Mouse (Mus musculus) forebrain, embryonic 16.5 days (tissue): ENCODE measurements around the gene Prss36. TPM values are rescaled to one million over a fixed set of nuclear protein-coding genes. Genes with fewer than 3 reads are reported as not detected.

Experiments used
- ATAC-seq: fragments of 200-750 bp; cut with Nextera tagmentation; 2 replicates; pipeline ENCODE4 v1.8.0; 2017; ENCODE audit warnings: mild to moderate bottlenecking, moderate library complexity
- H3K27ac ChIP-seq: fragments of 300-500 bp; sonication (generic); 2 replicates; pipeline ENCODE4 v1.5.1; 2014; ENCODE audit warnings: low read length, control low read depth
- H3K27me3 ChIP-seq: fragments of 300-500 bp; sonication (generic); replicated peaks from 2 replicates; pipeline ENCODE4 v1.6.1; 2014; ENCODE audit warnings: low read length; ENCODE audit not compliant: control insufficient read depth, insufficient read depth
- H3K36me3 ChIP-seq: fragments of 300-500 bp; sonication (generic); 2 replicates; pipeline ENCODE4 v1.6.1; 2014; ENCODE audit not compliant: control insufficient read depth, insufficient read depth
- H3K4me1 ChIP-seq: fragments of 300-500 bp; sonication (generic); replicated peaks from 2 replicates; pipeline ENCODE4 v1.6.1; 2014; ENCODE audit warnings: low read length; ENCODE audit not compliant: control insufficient read depth, insufficient read depth
- H3K4me2 ChIP-seq: fragments of 300-500 bp; sonication (generic); 2 replicates; pipeline ENCODE4 v1.6.1; 2014; ENCODE audit warnings: mild to moderate bottlenecking, low read length, control low read depth
- H3K4me3 ChIP-seq: fragments of 300-500 bp; sonication (generic); replicated peaks from 2 replicates; pipeline ENCODE4 v1.5.1; 2014; ENCODE audit warnings: mild to moderate bottlenecking, low read length, control low read depth
- H3K9ac ChIP-seq: fragments of 300-500 bp; sonication (generic); replicated peaks from 2 replicates; pipeline ENCODE4 v1.6.1; 2014; ENCODE audit warnings: low read depth, low read length, control low read depth
- H3K9me3 ChIP-seq: fragments of 300-500 bp; sonication (generic); 2 replicates; pipeline ENCODE4 v1.6.1; 2016; ENCODE audit warnings: low read length; ENCODE audit not compliant: control insufficient read depth
- WGBS: fragments of 180-500 bp; shearing (Covaris S2); extraction: QIAGEN DNeasy Blood & Tissue Kit; methylation state at CpG from one replicate; pipeline ENCODE4 v1.1.7; 2014; 5-methylcytosine and 5-hydroxymethylcytosine counted together
- polyA plus RNA-seq: library from polyadenylated mRNA; unstranded; fragments of >200 nt; fragmentation: Nextera tagmentation; extraction: Ambion mirVana; gene quantifications from 2 replicates; pipeline ENCODE4 v1.2.1, GENCODE M21; 2015

Prss36 gene
- polyA plus RNA-seq, 1 experiment from 2014 or later = 13.2 TPM

- Histone ChIP-seq H3K9ac (peak overlapping the region; percentile 81), H3K4me2 (peak overlapping the region; percentile 90), H3K4me3 (peak overlapping the region; percentile 89), H3K36me3 (peaks cover 25% of the 10 kb centered on the region), H3K9me3 (no peaks in the 10 kb centered on the region), H3K27me3 (no peaks in the 10 kb centered on the region), H3K27ac (no peak overlapping the region), H3K4me1 (peaks cover 8% of the 10 kb centered on the region)
- ATAC-seq = no peak
- 23% methylated on average over 4 of the region's 4 CpGs for WGBS
Measured at GRCm38 (mm10) chr7:127912938-127913337, 33.6 kb downstream of the Prss36 start.

GRCm38 (mm10) chr7:127912190-127912871 is 34.2 kb downstream of the Prss36 start, which contains the start of gene Kat8:
TSS of gene Kat8 (plus strand) at chr7:127912516.
- Histone ChIP-seq H3K27me3 (no peaks in the 10 kb centered on the region), H3K9me3 (no peaks in the 10 kb centered on the region), H3K4me1 (peaks cover 8% of the 10 kb centered on the region), H3K4me3 (peak within 1 kb of the TSS; percentile 89), H3K9ac (peak within 1 kb of the TSS; percentile 81), H3K36me3 (peaks cover 27% of the 10 kb centered on the region), H3K4me2 (peak within 1 kb of the TSS; percentile 90), H3K27ac (peak within 1 kb of the TSS; percentile 86)
- peak; percentile 98 for ATAC-seq
- WGBS = 1% methylated on average over 40 of the region's 40 CpGs

- WGBS = 89% methylated on average over 4 of the region's 4 CpGs
Measured at GRCm38 (mm10) chr7:127908656-127909055, 37.9 kb downstream of the Prss36 start.

DNA sequence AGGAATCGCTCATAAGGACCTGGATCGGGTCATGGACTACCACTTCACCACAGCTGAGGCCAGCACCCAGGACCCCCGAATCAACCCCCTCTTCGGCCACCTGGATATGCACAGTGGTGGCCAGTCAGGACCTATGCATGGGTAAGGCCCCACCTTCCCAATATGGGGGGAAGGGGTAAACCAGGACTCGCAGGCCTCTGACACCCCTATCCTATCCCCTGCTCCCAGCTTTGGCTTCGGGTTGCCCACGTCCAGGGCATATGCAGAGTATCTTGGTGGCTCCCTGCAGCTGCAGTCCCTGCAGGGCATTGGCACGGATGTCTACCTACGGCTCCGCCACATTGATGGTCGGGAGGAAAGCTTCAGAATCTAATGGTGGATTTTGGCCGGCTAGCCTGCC is 38.6 kb downstream of the Prss36 start:
- 98% methylated on average over 12 of the region's 12 CpGs for whole genome bisulfite sequencing

More at GRCm38 (mm10) chr7:127908656-127909055, 37.9 kb downstream of the Prss36 start:
- H3K36me3 ChIP-seq = peaks cover 18% of the 10 kb centered on the region
- H3K27me3 ChIP-seq = no peaks in the 10 kb centered on the region
- no peak overlapping the region for H3K4me2 ChIP-seq
- H3K9ac ChIP-seq = no peak overlapping the region
- ATAC-seq = no peak
- no peaks in the 10 kb centered on the region for H3K9me3 ChIP-seq
- H3K4me3 ChIP-seq = no peak overlapping the region
- H3K4me1 ChIP-seq = peaks cover 18% of the 10 kb centered on the region
- no peak overlapping the region for H3K27ac ChIP-seq

GRCm38 (mm10) chr7:127903971-127904796 is 42.3 kb downstream of the Prss36 start, which contains the start of gene Bckdk:
TSS of gene Bckdk (plus strand) at chr7:127904082.
- ATAC-seq = peak; percentile 95
- Histone ChIP-seq H3K9me3 (no peaks in the 10 kb centered on the region), H3K36me3 (peaks cover 15% of the 10 kb centered on the region), H3K4me3 (peak within 1 kb of the TSS; percentile 89), H3K9ac (peak within 1 kb of the TSS; percentile 80), H3K27ac (peak within 1 kb of the TSS; percentile 84), H3K4me2 (peak within 1 kb of the TSS; percentile 72), H3K4me1 (peaks cover 11% of the 10 kb centered on the region), H3K27me3 (no peaks in the 10 kb centered on the region; the same call in 1 of the 2 replicates)
- WGBS = 8% methylated on average over 38 of the region's 38 CpGs

More for the DNA sequence above, 38.6 kb downstream of the Prss36 start:
- Histone ChIP-seq H3K4me3 (no peak overlapping the region), H3K4me1 (peaks cover 13% of the 10 kb centered on the region), H3K27ac (no peak overlapping the region), H3K9me3 (no peaks in the 10 kb centered on the region), H3K4me2 (no peak overlapping the region), H3K36me3 (peaks cover 18% of the 10 kb centered on the region), H3K9ac (no peak overlapping the region), H3K27me3 (no peaks in the 10 kb centered on the region)
- ATAC-seq = no peak

GRCm38 (mm10) chr7:127901772-127902171 is 44.8 kb downstream of the Prss36 start:
- H3K27me3 ChIP-seq = peaks cover 2% of the 10 kb centered on the region; the same call in 1 of the 2 replicates
- WGBS = 81% methylated on average over 2 of the region's 2 CpGs
- no peak overlapping the region for H3K4me2 ChIP-seq
- no peaks in the 10 kb centered on the region for H3K36me3 ChIP-seq
- no peak overlapping the region for H3K9ac ChIP-seq
- peaks cover 11% of the 10 kb centered on the region for H3K4me1 ChIP-seq
- no peaks in the 10 kb centered on the region for H3K9me3 ChIP-seq
- no peak for ATAC-seq
- no peak overlapping the region for H3K4me3 ChIP-seq
- H3K27ac ChIP-seq = no peak overlapping the region

DNA sequence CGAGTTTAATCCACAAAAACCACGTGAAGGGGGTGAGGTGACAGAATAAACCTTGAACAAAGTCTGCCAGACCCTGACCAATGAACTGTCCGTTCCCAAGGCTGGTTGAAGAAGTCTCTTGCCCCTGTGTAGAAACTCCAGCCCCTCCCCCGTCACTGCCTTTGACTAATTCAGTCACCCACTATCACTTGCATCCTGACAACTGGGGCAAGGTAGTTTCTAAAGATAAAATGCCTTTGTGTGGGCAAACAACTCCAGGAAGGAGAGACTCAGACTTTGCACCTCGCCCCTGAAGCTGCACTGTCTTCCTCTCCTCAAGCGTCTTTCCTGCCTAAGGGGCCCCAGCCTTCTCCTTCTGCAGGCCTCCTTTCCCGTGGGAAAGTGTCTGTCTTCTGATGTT is 46.5 kb downstream of the Prss36 start:
- H3K4me2 ChIP-seq = no peak overlapping the region
- peaks cover 9% of the 10 kb centered on the region for H3K4me1 ChIP-seq
- no peak overlapping the region for H3K4me3 ChIP-seq
- ATAC-seq = no peak
- no peak overlapping the region for H3K27ac ChIP-seq
- H3K36me3 ChIP-seq = no peaks in the 10 kb centered on the region
- 46% methylated on average over 7 of the region's 7 CpGs for WGBS
- peaks cover 2% of the 10 kb centered on the region; the same call in 1 of the 2 replicates for H3K27me3 ChIP-seq
- no peaks in the 10 kb centered on the region for H3K9me3 ChIP-seq
- no peak overlapping the region for H3K9ac ChIP-seq

GRCm38 (mm10) chr7:127898179-127898956 is 48.2 kb downstream of the Prss36 start:
- Histone ChIP-seq H3K9me3 (no peaks in the 10 kb centered on the region), H3K36me3 (no peaks in the 10 kb centered on the region), H3K27me3 (peaks cover 2% of the 10 kb centered on the region; the same call in 1 of the 2 replicates), H3K4me1 (peaks cover 8% of the 10 kb centered on the region), H3K9ac (no peak overlapping the region), H3K27ac (no peak overlapping the region), H3K4me3 (no peak overlapping the region), H3K4me2 (no peak overlapping the region)
- no peak for ATAC-seq
- WGBS = 40% methylated on average over 10 of the region's 10 CpGs
